Mouse (Mus musculus) lung, adult 2 months (tissue): Measurements from ENCODE around the gene Brat1.

ENCODE experiments used
- CTCF ChIP-seq: fragments of 200-500 bp; IDR thresholded peaks from 2 replicates; pipeline ENCODE4 v1.5.1; 2011; ENCODE audit warnings: mild to moderate bottlenecking, low read length, control low read depth; ENCODE audit not compliant: insufficient read depth
- POLR2A ChIP-seq: fragments of 200-500 bp; IDR thresholded peaks from 2 replicates; pipeline ENCODE4 v1.6.1; 2011; ENCODE audit warnings: low read depth, mild to moderate bottlenecking, control low read depth, low read length, borderline replicate concordance; ENCODE audit errors: extremely low read depth

- no peak for TF ChIP-seq CTCF
- no peak for TF ChIP-seq POLR2A
Measured at GRCm38 (mm10) chr5:140723822-140724221, 19.0 kb downstream of the Brat1 start, which contains the start of gene Amz1.
